Mouse (Mus musculus) kidney, adult 2 months (tissue): ENCODE data around the gene Gsx1.
A peak's percentile ranks its signal among the peaks of the same experiment; 100 is the strongest.

Experiments used
- CTCF ChIP-seq: fragments of 200-500 bp; conservative IDR thresholded peaks from 2 replicates; pipeline ENCODE4 v1.5.1; 2011; ENCODE audit warnings: low read depth, mild to moderate bottlenecking, control low read depth, low read length, moderate library complexity, mixed read lengths; ENCODE audit not compliant: insufficient read depth, insufficient read length
- POLR2A ChIP-seq: fragments of 200-500 bp; IDR thresholded peaks from one replicate; pipeline ENCODE4 v1.6.1; 2011; ENCODE audit warnings: low read depth, low read length, control low read depth

GRCm38 (mm10) chr5:147147340-147147739, 41.2 kb upstream of the Gsx1 start:
- TF ChIP-seq CTCF (peak; percentile 40; the same call in 1 of the 2 replicates), POLR2A (no peak)
